Mouse (Mus musculus): ENCODE data around the gene Plin2. TPM values are rescaled to one million over a fixed set of nuclear protein-coding genes. Genes with fewer than 3 reads are reported as not detected.

Plin2 gene
- polyA plus RNA-seq, 1 experiment from 2014 or later: 38.2 TPM

DNA sequence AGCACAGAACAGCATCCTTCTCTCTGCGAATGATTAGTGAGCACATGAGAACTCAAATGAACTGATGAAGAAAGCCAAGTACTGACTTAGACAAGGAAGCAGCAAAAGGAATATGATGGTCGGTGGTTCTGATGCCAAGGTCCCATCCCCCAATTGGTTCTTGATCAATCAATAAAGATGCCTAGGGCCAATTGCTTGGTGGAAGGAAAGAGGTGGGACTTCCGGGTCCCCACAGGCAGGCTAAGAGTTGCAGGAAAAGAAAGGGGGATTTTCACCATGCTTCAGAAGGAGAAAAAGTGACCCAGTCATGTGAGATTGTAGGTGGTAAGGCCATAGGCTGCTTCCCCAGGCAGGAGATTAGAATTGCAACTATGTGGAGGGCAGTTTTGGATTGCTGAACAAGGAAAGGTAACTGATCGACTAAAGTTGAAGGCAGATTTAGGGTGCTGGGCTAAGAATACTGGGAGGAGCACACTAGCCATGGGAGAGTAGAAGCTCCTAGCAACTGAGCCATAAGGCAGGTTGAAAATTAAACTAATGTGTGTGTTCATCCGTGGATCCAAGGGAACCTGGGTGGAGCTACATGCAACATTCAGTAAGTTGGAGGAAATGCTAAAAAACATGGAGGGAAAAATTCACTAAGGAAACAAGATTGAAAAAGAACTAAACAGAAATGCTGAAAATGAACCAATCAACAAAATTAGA, 29.5 kb upstream of the Plin2 start:
- no peak overlapping the region for H3K9ac ChIP-seq (ENCODE audit: low read depth, low read length)
- no peak overlapping the region for H3K4me2 ChIP-seq (ENCODE audit: low read length)
- no peak for ATAC-seq
- no peak overlapping the region for H3K4me3 ChIP-seq (ENCODE audit: low read depth, low read length)
- 81% methylated on average over 5 of the region's 5 CpGs for WGBS
- H3K36me3 ChIP-seq (ENCODE audit: control insufficient read depth, insufficient read depth, low read length): no peaks in the 10 kb centered on the region
- no peaks in the 10 kb centered on the region for H3K4me1 ChIP-seq (ENCODE audit: control insufficient read depth, insufficient read depth, low read length)
- no peak overlapping the region for H3K27ac ChIP-seq (ENCODE audit: low read length)
- H3K9me3 ChIP-seq (replicated peaks; ENCODE audit: control insufficient read depth, low read length, poor library complexity, severe bottlenecking): no peaks in the 10 kb centered on the region
- H3K27me3 ChIP-seq (ENCODE audit: control insufficient read depth, insufficient read depth, low read depth, low read length): no peaks in the 10 kb centered on the region

DNA sequence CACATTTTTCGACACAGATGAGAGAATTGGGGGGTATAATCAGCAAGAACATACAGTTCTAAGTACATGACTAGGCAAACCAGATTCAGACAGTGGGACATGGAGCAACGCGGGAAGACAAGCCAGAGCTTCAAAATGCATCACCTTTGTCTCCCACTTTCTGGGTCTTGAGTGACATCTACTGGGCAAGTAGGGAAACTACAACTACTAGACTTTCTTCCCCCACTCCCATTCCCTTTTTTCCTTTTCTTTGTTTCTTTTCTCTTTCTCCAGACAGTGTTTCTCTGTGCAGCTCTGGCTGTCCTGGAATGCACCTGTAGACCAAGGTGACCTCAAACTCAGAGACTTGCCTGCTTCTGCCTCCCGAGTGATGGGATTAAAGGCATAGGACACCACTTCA, 27.0 kb upstream of the Plin2 start:
- 10% methylated on average over 4 of the region's 4 CpGs for WGBS
- Histone ChIP-seq H3K27ac (ENCODE audit: low read length) (no peak overlapping the region), H3K9me3 (replicated peaks; ENCODE audit: control insufficient read depth, low read length, poor library complexity, severe bottlenecking) (0 out of 2 replicates have a peak, but pooled peaks cover 2% of the 10 kb centered on the region), H3K9ac (ENCODE audit: low read depth, low read length) (no peak overlapping the region), H3K27me3 (ENCODE audit: control insufficient read depth, insufficient read depth, low read depth, low read length) (no peaks in the 10 kb centered on the region), H3K4me1 (ENCODE audit: control insufficient read depth, insufficient read depth, low read length) (no peaks in the 10 kb centered on the region), H3K4me3 (ENCODE audit: low read depth, low read length) (no peak overlapping the region), H3K4me2 (ENCODE audit: low read length) (no peak overlapping the region), H3K36me3 (ENCODE audit: control insufficient read depth, insufficient read depth, low read length) (no peaks in the 10 kb centered on the region)
- ATAC-seq: peak; percentile 80

- WGBS: 57% methylated on average over 6 of the region's 6 CpGs
- Histone ChIP-seq H3K36me3 (ENCODE audit: control insufficient read depth, insufficient read depth, low read length) (no peaks in the 10 kb centered on the region), H3K27me3 (ENCODE audit: control insufficient read depth, insufficient read depth, low read depth, low read length) (no peaks in the 10 kb centered on the region), H3K27ac (ENCODE audit: low read length) (no peak overlapping the region), H3K9ac (ENCODE audit: low read depth, low read length) (no peak overlapping the region), H3K4me2 (ENCODE audit: low read length) (no peak overlapping the region), H3K4me3 (ENCODE audit: low read depth, low read length) (no peak overlapping the region), H3K4me1 (ENCODE audit: control insufficient read depth, insufficient read depth, low read length) (no peaks in the 10 kb centered on the region), H3K9me3 (replicated peaks; ENCODE audit: control insufficient read depth, low read length, poor library complexity, severe bottlenecking) (0 out of 2 replicates have a peak, but pooled peaks cover 2% of the 10 kb centered on the region)
- no peak for ATAC-seq
Observed at GRCm38 (mm10) chr4:86695081-86695480, 25.2 kb upstream of the Plin2 start.

- Histone ChIP-seq H3K9me3 (replicated peaks; ENCODE audit: control insufficient read depth, low read length, poor library complexity, severe bottlenecking) (0 out of 2 replicates have a peak, but pooled peaks cover 2% of the 10 kb centered on the region), H3K4me3 (ENCODE audit: low read depth, low read length) (no peak overlapping the region), H3K27ac (ENCODE audit: low read length) (no peak overlapping the region), H3K36me3 (ENCODE audit: control insufficient read depth, insufficient read depth, low read length) (no peaks in the 10 kb centered on the region), H3K4me2 (ENCODE audit: low read length) (no peak overlapping the region), H3K27me3 (ENCODE audit: control insufficient read depth, insufficient read depth, low read depth, low read length) (no peaks in the 10 kb centered on the region), H3K4me1 (ENCODE audit: control insufficient read depth, insufficient read depth, low read length) (no peaks in the 10 kb centered on the region), H3K9ac (ENCODE audit: low read depth, low read length) (no peak overlapping the region)
- no peak for ATAC-seq
- WGBS: 91% methylated on average over 7 of the region's 7 CpGs
Observed at GRCm38 (mm10) chr4:86692931-86693330, 23.1 kb upstream of the Plin2 start.

GRCm38 (mm10) chr4:86691290-86691689, 21.4 kb upstream of the Plin2 start:
- ATAC-seq: no peak
- H3K4me1 ChIP-seq (ENCODE audit: control insufficient read depth, insufficient read depth, low read length): no peaks in the 10 kb centered on the region
- 65% methylated on average over 4 of the region's 4 CpGs for WGBS
- no peak overlapping the region for H3K4me3 ChIP-seq (ENCODE audit: low read depth, low read length)
- no peaks in the 10 kb centered on the region for H3K27me3 ChIP-seq (ENCODE audit: control insufficient read depth, insufficient read depth, low read depth, low read length)
- H3K27ac ChIP-seq (ENCODE audit: low read length): no peak overlapping the region
- H3K4me2 ChIP-seq (ENCODE audit: low read length): no peak overlapping the region
- H3K9me3 ChIP-seq (replicated peaks; ENCODE audit: control insufficient read depth, low read length, poor library complexity, severe bottlenecking): 0 out of 2 replicates have a peak, but pooled peaks cover 2% of the 10 kb centered on the region
- no peaks in the 10 kb centered on the region for H3K36me3 ChIP-seq (ENCODE audit: control insufficient read depth, insufficient read depth, low read length)
- H3K9ac ChIP-seq (ENCODE audit: low read depth, low read length): no peak overlapping the region

DNA sequence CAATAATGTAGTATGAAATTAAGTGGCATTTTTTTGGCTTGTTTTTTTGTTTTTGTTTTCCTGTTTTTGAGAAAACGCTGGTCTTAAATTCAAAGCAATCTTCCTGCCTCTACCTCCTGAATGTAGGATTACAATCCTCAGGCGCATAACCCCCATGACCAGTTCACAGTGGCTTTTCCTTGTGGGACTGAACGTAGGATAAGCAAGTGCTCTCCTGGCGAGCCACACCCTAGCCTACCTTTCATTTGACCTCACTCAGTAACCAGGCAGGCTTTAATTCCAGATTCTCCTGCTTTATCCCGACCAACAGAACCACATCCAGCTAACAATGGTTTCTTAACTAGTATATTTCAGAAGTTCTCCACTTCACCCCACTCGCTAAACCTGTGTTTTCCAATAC, 20.9 kb upstream of the Plin2 start:
- 89% methylated on average over 6 of the region's 6 CpGs for WGBS

GRCm38 (mm10) chr4:86690194-86690593, 20.3 kb upstream of the Plin2 start:
- Histone ChIP-seq H3K4me1 (ENCODE audit: control insufficient read depth, insufficient read depth, low read length) (no peaks in the 10 kb centered on the region), H3K36me3 (ENCODE audit: control insufficient read depth, insufficient read depth, low read length) (no peaks in the 10 kb centered on the region), H3K9ac (ENCODE audit: low read depth, low read length) (no peak overlapping the region), H3K4me3 (ENCODE audit: low read depth, low read length) (no peak overlapping the region), H3K9me3 (replicated peaks; ENCODE audit: control insufficient read depth, low read length, poor library complexity, severe bottlenecking) (0 out of 2 replicates have a peak, but pooled peaks cover 2% of the 10 kb centered on the region), H3K4me2 (ENCODE audit: low read length) (no peak overlapping the region), H3K27ac (ENCODE audit: low read length) (no peak overlapping the region), H3K27me3 (ENCODE audit: control insufficient read depth, insufficient read depth, low read depth, low read length) (no peaks in the 10 kb centered on the region)
- 52% methylated on average over 7 of the region's 7 CpGs for WGBS
- no peak for ATAC-seq

More for the DNA sequence above, 20.9 kb upstream of the Plin2 start:
- no peak overlapping the region for H3K27ac ChIP-seq (ENCODE audit: low read length)
- 0 out of 2 replicates have a peak, but pooled peaks cover 2% of the 10 kb centered on the region for H3K9me3 ChIP-seq (replicated peaks; ENCODE audit: control insufficient read depth, low read length, poor library complexity, severe bottlenecking)
- H3K27me3 ChIP-seq (ENCODE audit: control insufficient read depth, insufficient read depth, low read depth, low read length): no peaks in the 10 kb centered on the region
- no peak for ATAC-seq
- H3K4me2 ChIP-seq (ENCODE audit: low read length): no peak overlapping the region
- no peaks in the 10 kb centered on the region for H3K36me3 ChIP-seq (ENCODE audit: control insufficient read depth, insufficient read depth, low read length)
- H3K4me3 ChIP-seq (ENCODE audit: low read depth, low read length): no peak overlapping the region
- H3K9ac ChIP-seq (ENCODE audit: low read depth, low read length): no peak overlapping the region
- no peaks in the 10 kb centered on the region for H3K4me1 ChIP-seq (ENCODE audit: control insufficient read depth, insufficient read depth, low read length)

DNA sequence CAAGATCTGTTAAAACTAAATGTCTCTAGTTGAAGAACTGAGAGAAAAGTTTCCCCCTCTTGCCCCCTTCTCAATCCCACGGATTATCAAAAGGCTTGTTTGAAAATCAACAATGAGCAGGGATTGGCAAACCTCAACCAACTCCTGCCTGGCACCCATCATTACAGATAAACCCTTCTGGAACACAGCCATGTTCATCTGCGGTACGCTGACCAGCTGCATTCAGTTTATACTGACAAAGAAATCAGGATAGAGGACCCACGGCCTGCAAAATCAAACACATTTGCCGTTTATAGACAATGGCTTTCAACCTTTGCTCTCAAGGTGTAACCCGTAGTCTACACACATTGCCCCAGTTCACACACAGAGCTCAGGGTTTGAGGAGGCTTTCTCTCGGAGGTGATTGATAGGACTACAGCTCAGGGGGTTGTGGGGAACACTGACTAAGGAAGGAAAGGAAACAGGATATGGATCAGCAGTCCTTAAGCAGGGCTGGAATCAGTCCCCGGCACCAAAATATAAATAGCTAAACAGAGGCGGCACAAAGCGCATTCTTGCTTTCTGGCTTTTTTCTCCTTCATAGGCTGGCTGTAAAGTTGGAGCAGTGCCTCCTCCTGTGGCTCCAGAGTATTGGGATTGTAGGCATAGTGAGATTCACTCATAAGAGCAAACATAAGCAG, 19.3 kb upstream of the Plin2 start:
- H3K9ac ChIP-seq (ENCODE audit: low read depth, low read length): no peak overlapping the region
- 0 out of 2 replicates have a peak, but pooled peaks cover 2% of the 10 kb centered on the region for H3K9me3 ChIP-seq (replicated peaks; ENCODE audit: control insufficient read depth, low read length, poor library complexity, severe bottlenecking)
- 82% methylated on average over 10 of the region's 10 CpGs for WGBS
- no peak for ATAC-seq
- no peak overlapping the region for H3K4me2 ChIP-seq (ENCODE audit: low read length)
- H3K36me3 ChIP-seq (ENCODE audit: control insufficient read depth, insufficient read depth, low read length): no peaks in the 10 kb centered on the region
- no peaks in the 10 kb centered on the region for H3K4me1 ChIP-seq (ENCODE audit: control insufficient read depth, insufficient read depth, low read length)
- H3K27me3 ChIP-seq (ENCODE audit: control insufficient read depth, insufficient read depth, low read depth, low read length): no peaks in the 10 kb centered on the region
- H3K27ac ChIP-seq (ENCODE audit: low read length): no peak overlapping the region
- no peak overlapping the region for H3K4me3 ChIP-seq (ENCODE audit: low read depth, low read length)

DNA sequence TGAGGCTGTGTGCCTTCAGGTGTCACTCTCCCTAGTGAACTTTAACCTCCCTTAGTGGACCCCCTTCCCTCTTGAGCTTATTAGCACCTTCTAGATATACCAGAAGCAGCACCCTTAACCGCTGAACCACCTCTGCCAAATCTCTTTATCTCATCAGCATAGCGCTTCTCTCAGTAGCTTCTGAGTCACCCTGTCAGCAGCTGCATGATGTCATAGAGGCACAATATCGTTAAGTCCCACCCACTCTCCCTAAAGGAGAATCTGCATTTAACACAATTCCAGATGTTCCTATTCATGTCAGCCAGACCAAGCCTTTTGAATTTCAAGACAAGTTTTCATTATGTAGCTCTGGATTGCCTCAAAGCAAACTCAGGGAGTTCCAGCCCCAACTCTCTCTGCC, 16.7 kb upstream of the Plin2 start:
- Histone ChIP-seq H3K36me3 (ENCODE audit: control insufficient read depth, insufficient read depth, low read length) (no peaks in the 10 kb centered on the region), H3K4me2 (ENCODE audit: low read length) (no peak overlapping the region), H3K27me3 (ENCODE audit: control insufficient read depth, insufficient read depth, low read depth, low read length) (no peaks in the 10 kb centered on the region), H3K27ac (ENCODE audit: low read length) (no peak overlapping the region), H3K4me1 (ENCODE audit: control insufficient read depth, insufficient read depth, low read length) (no peaks in the 10 kb centered on the region), H3K9me3 (replicated peaks; ENCODE audit: control insufficient read depth, low read length, poor library complexity, severe bottlenecking) (no peaks in the 10 kb centered on the region), H3K9ac (ENCODE audit: low read depth, low read length) (no peak overlapping the region), H3K4me3 (ENCODE audit: low read depth, low read length) (no peak overlapping the region)
- 89% methylated on average over 3 of the region's 3 CpGs for WGBS
- ATAC-seq: no peak
